In genomic region chr2:34249141-34249960, GRCm38 (mm10) we compare ENCODE assay signal across 8 mouse cellular contexts.
A peak's percentile ranks its signal among the peaks of the same experiment; 100 is the strongest.
DNase-seq lines count a peak whose midpoint lies in the region; ATAC-seq and TF ChIP-seq lines count a peak whose summit lies in the region.

No protein-coding gene starts in this region.

- H3K27ac ChIP-seq in embryonic fibroblast, embryonic 13.5 days (ENCODE audit: insufficient read depth, low read length) = peak overlapping the region; percentile 0; the same call in 1 of the 2 replicates
- peak overlapping the region; percentile 89 for H3K27ac ChIP-seq in heart, embryonic 13.5 days (replicated peaks)
- H3K27ac ChIP-seq in kidney, postnatal 0 days = peak overlapping the region; percentile 58
- H3K27ac ChIP-seq in liver, embryonic 11.5 days (ENCODE audit: low read depth, low read length) = peak overlapping the region; percentile 53

- H3K4me1 ChIP-seq in embryonic fibroblast, embryonic 13.5 days (ENCODE audit: control insufficient read depth, insufficient read depth, low read length) = no peaks in the 10 kb centered on the region
- H3K4me1 ChIP-seq in heart, embryonic 13.5 days = peaks cover 30% of the 10 kb centered on the region
- 0 out of 2 replicates have a peak, but pooled peaks cover 3% of the 10 kb centered on the region for H3K4me1 ChIP-seq in kidney, postnatal 0 days (replicated peaks; ENCODE audit: insufficient read depth, low read length)
- peaks cover 6% of the 10 kb centered on the region; the same call in 1 of the 2 replicates for H3K4me1 ChIP-seq in liver, embryonic 11.5 days (replicated peaks; ENCODE audit: control insufficient read depth, insufficient read depth, low read length)

- H3K27me3 ChIP-seq in heart, embryonic 13.5 days (replicated peaks) = no peaks in the 10 kb centered on the region
- H3K27me3 ChIP-seq in kidney, postnatal 0 days (ENCODE audit: insufficient read depth, low read length) = no peaks in the 10 kb centered on the region
- H3K27me3 ChIP-seq in liver, embryonic 11.5 days (replicated peaks; ENCODE audit: control insufficient read depth, insufficient read depth, low read length) = no peaks in the 10 kb centered on the region

- H3K9ac ChIP-seq in heart, embryonic 13.5 days = peak overlapping the region; percentile 83
- H3K9ac ChIP-seq in kidney, postnatal 0 days (ENCODE audit: low read depth, low read length) = peak overlapping the region; percentile 56
- peak overlapping the region; percentile 66 for H3K9ac ChIP-seq in liver, embryonic 11.5 days (ENCODE audit: low read depth, low read length)

- DNase-seq in brain, embryonic 14.5 days (ENCODE audit: low read depth) = peak; percentile 96
- DNase-seq in kidney, postnatal 0 days (ENCODE audit: low spot score) = peak; percentile 85
- peak; percentile 77 for DNase-seq in liver, embryonic 11.5 days (ENCODE audit: low spot score)
- DNase-seq in naive thymus-derived CD4-positive, alpha-beta T cell, adult 2 months (ENCODE audit: low read depth) = peak; percentile 14
- DNase-seq in telencephalon, adult 2 months (ENCODE audit: low read depth, low spot score) = peak; percentile 54

- peak; percentile 58 for ATAC-seq in CD4-positive, CD25-positive, alpha-beta regulatory T cell, adult 4 months
- ATAC-seq in heart, embryonic 13.5 days (ENCODE audit: extremely low read depth, insufficient number of reproducible peaks, low FRiP score, low TSS enrichment) = peak; percentile 61
- ATAC-seq in kidney, postnatal 0 days (replicated peaks; ENCODE audit: low FRiP score, low read depth) = no peak; the same call in 1 of the 2 replicates
- ATAC-seq in liver, embryonic 11.5 days (replicated peaks; ENCODE audit: low FRiP score) = peak; percentile 71

- H3K4me2 ChIP-seq in heart, embryonic 13.5 days = peak overlapping the region; percentile 81
- H3K4me2 ChIP-seq in kidney, postnatal 0 days (ENCODE audit: low read length) = peak overlapping the region; percentile 82
- H3K4me2 ChIP-seq in liver, embryonic 11.5 days = peak overlapping the region; percentile 87

- peak overlapping the region; percentile 58 for H3K4me3 ChIP-seq in embryonic fibroblast, embryonic 13.5 days (ENCODE audit: insufficient read depth, low read length)
- H3K4me3 ChIP-seq in heart, embryonic 13.5 days = peak overlapping the region; percentile 64
- H3K4me3 ChIP-seq in kidney, postnatal 0 days (replicated peaks; ENCODE audit: low read depth, low read length) = peak overlapping the region; percentile 50
- peak overlapping the region; percentile 57 for H3K4me3 ChIP-seq in liver, embryonic 11.5 days (ENCODE audit: low read depth, low read length)

- H3K9me3 ChIP-seq in heart, embryonic 13.5 days = no peaks in the 10 kb centered on the region
- no peaks in the 10 kb centered on the region for H3K9me3 ChIP-seq in kidney, postnatal 0 days (replicated peaks; ENCODE audit: low read length)
- no peaks in the 10 kb centered on the region for H3K9me3 ChIP-seq in liver, embryonic 11.5 days (ENCODE audit: control insufficient read depth, low read length)

- no peak for TF ChIP-seq POLR2A in brain, embryonic 14.5 days (IDR thresholded peaks at IDR 0.05; ENCODE audit: borderline replicate concordance, extremely low read depth, insufficient read depth, insufficient read length, poor library complexity, severe bottlenecking)
- TF ChIP-seq POLR2A in embryonic fibroblast, embryonic 13.5 days (IDR thresholded peaks at IDR 0.05; ENCODE audit: low read depth, low read length) = no peak; the same call in 1 of the 2 replicates

- peak; percentile 53; the same call in 1 of the 2 replicates for TF ChIP-seq CTCF in brain, embryonic 14.5 days (IDR thresholded peaks at IDR 0.05; ENCODE audit: borderline replicate concordance, extremely low read depth, insufficient read depth, insufficient read length)
- no peak for TF ChIP-seq CTCF in embryonic fibroblast, embryonic 13.5 days (IDR thresholded peaks at IDR 0.05; ENCODE audit: borderline replicate concordance, insufficient read depth, low read length)
- TF ChIP-seq CTCF in kidney, postnatal 0 days (IDR thresholded peaks at IDR 0.05; ENCODE audit: low read depth) = peak; percentile 61

- 2% methylated on average over 15 of the region's 15 CpGs for WGBS in heart, embryonic 13.5 days
- WGBS in kidney, postnatal 0 days = 2% methylated on average over 15 of the region's 15 CpGs
- WGBS in liver, embryonic 11.5 days = 1% methylated on average over 15 of the region's 15 CpGs

- no peaks in the 10 kb centered on the region for H3K36me3 ChIP-seq in heart, embryonic 13.5 days
- H3K36me3 ChIP-seq in kidney, postnatal 0 days (ENCODE audit: insufficient read depth, low read length) = no peaks in the 10 kb centered on the region
- H3K36me3 ChIP-seq in liver, embryonic 11.5 days (ENCODE audit: control insufficient read depth, insufficient read depth, low read length) = no peaks in the 10 kb centered on the region

Comparison
In these comparisons a context has a peak if more than half of its experiments do, and no peak if none do; other contexts are left out.
1. DNase-seq: peak in every context shown above with its lines; median percentile 96 in brain, embryonic 14.5 days; 85 in kidney, postnatal 0 days; 77 in liver, embryonic 11.5 days; 54 in telencephalon, adult 2 months; 14 in naive thymus-derived CD4-positive, alpha-beta T cell, adult 2 months.
2. H3K27ac ChIP-seq: peak in every context shown above with its lines; median percentile 89 in heart, embryonic 13.5 days; 58 in kidney, postnatal 0 days; 53 in liver, embryonic 11.5 days; 0 in embryonic fibroblast, embryonic 13.5 days.